Comparison of ENCODE assay signal across 9 mouse cellular contexts in the genomic region with DNA sequence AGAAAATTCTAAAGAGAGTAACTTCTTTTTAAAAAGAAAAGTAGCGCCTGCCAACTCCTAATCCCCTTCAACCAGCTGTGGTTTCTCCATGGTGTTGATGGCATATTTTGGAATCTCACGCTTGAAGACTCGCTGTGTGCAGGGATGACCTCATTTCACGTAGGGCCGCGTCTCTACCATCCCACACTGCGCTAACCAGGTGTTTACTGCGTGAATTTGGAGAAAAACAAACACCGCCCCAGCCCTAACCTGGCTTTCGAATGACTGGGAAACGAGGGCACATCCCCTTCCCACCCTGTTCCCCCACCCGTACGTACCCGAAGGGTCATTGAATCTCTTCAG. TPM values are rescaled to one million over a fixed set of nuclear protein-coding genes. Genes with fewer than 3 reads are reported as not detected.
A peak's percentile ranks its signal among the peaks of the same experiment; 100 is the strongest.
DNase-seq lines count a peak whose midpoint lies in the region; ATAC-seq and TF ChIP-seq lines count a peak whose summit lies in the region.
"Had no signal": no experiment of that assay in that cellular context is flagged by ENCODE, and none has a peak within 500 bp of the region (broad histone marks: within the 10 kb centered on the region; RNA-seq: fewer than 3 reads in every experiment).

No protein-coding gene starts in this region.

- DNase-seq in heart, postnatal 0 days (ENCODE audit: low spot score): no peak
- no peak for DNase-seq in heart, adult 11 months
- no peak for DNase-seq in hindbrain, embryonic 14.5 days (ENCODE audit: low spot score)
- no peak for DNase-seq in layer of hippocampus, postnatal 10 days (ENCODE audit: low spot score in 2 of 2)
- no peak for DNase-seq in layer of hippocampus, adult 9-11 months

- TF ChIP-seq EP300 in heart, postnatal 0 days (IDR thresholded peaks at IDR 0.05; ENCODE audit: low read depth): no peak

- no peak for TF ChIP-seq CTCF in heart, postnatal 0 days (IDR thresholded peaks at IDR 0.05; ENCODE audit: low read depth)

- H3K9me3 ChIP-seq in heart, postnatal 0 days (replicated peaks; ENCODE audit: control insufficient read depth, low read length): no peaks in the 10 kb centered on the region
- no peaks in the 10 kb centered on the region for H3K9me3 ChIP-seq in hindbrain, embryonic 14.5 days (ENCODE audit: control insufficient read depth, low read length)
- no peaks in the 10 kb centered on the region for H3K9me3 ChIP-seq in midbrain, embryonic 13.5 days

- H3K4me3 ChIP-seq in heart, postnatal 0 days (ENCODE audit: low read depth, low read length): peak overlapping the region; percentile 83
- 0 out of 2 replicates have a peak overlapping the region, but pooled peaks have one; percentile 4 for H3K4me3 ChIP-seq in brown adipose tissue, adult 24 weeks (ENCODE audit: insufficient read depth, low read depth, low read length)
- peak overlapping the region; percentile 84 for H3K4me3 ChIP-seq in hindbrain, embryonic 14.5 days (replicated peaks; ENCODE audit: low read length)
- H3K4me3 ChIP-seq in midbrain, embryonic 13.5 days (replicated peaks): peak overlapping the region; percentile 92

- peaks cover 20% of the 10 kb centered on the region for H3K4me1 ChIP-seq in heart, postnatal 0 days (ENCODE audit: control insufficient read depth, insufficient read depth)
- no peaks in the 10 kb centered on the region for H3K4me1 ChIP-seq in brown adipose tissue, adult 24 weeks (ENCODE audit: control insufficient read depth, insufficient read depth, insufficient read length, low read length)
- peaks cover 17% of the 10 kb centered on the region for H3K4me1 ChIP-seq in hindbrain, embryonic 14.5 days (replicated peaks; ENCODE audit: control insufficient read depth, insufficient read depth, low read length)
- peaks cover 35% of the 10 kb centered on the region for H3K4me1 ChIP-seq in midbrain, embryonic 13.5 days (replicated peaks)

- peak overlapping the region; percentile 36; the same call in 1 of the 2 replicates for H3K27ac ChIP-seq in heart, postnatal 0 days (ENCODE audit: low read depth)
- no peak overlapping the region for H3K27ac ChIP-seq in brown adipose tissue, adult 24 weeks (replicated peaks; ENCODE audit: low read depth, low read length)
- H3K27ac ChIP-seq in hindbrain, embryonic 14.5 days: no peak overlapping the region
- H3K27ac ChIP-seq in midbrain, embryonic 13.5 days: no peak overlapping the region

- WGBS in heart, postnatal 0 days: under 1% methylated on average over 14 of the region's 14 CpGs
- 1% methylated on average over 14 of the region's 14 CpGs for WGBS in hindbrain, embryonic 14.5 days
- 1% methylated on average over 14 of the region's 14 CpGs for WGBS in midbrain, embryonic 13.5 days

- H3K36me3 ChIP-seq in heart, postnatal 0 days (replicated peaks; ENCODE audit: control insufficient read depth, insufficient read depth, low read length): peaks cover 29% of the 10 kb centered on the region
- H3K36me3 ChIP-seq in hindbrain, embryonic 14.5 days (replicated peaks; ENCODE audit: control insufficient read depth, insufficient read depth): peaks cover 17% of the 10 kb centered on the region
- peaks cover 15% of the 10 kb centered on the region for H3K36me3 ChIP-seq in midbrain, embryonic 13.5 days

- no peaks in the 10 kb centered on the region for H3K27me3 ChIP-seq in heart, postnatal 0 days (ENCODE audit: control insufficient read depth, insufficient read depth, low read length)
- no peaks in the 10 kb centered on the region for H3K27me3 ChIP-seq in hindbrain, embryonic 14.5 days (ENCODE audit: control insufficient read depth, insufficient read depth, low read length)
- no peaks in the 10 kb centered on the region for H3K27me3 ChIP-seq in midbrain, embryonic 13.5 days
- H3K27me3 ChIP-seq: Patski had no signal

- peak overlapping the region; percentile 91 for H3K4me2 ChIP-seq in heart, postnatal 0 days (ENCODE audit: low read depth, low read length)
- peak overlapping the region; percentile 69 for H3K4me2 ChIP-seq in hindbrain, embryonic 14.5 days (replicated peaks)
- H3K4me2 ChIP-seq in midbrain, embryonic 13.5 days (replicated peaks): peak overlapping the region; percentile 75

- ATAC-seq in heart, postnatal 0 days (ENCODE audit: insufficient read depth, low read depth): peak; percentile 10
- ATAC-seq in hindbrain, embryonic 14.5 days (ENCODE audit: low FRiP score): no peak
- ATAC-seq in midbrain, embryonic 13.5 days: no peak
- no peak for ATAC-seq in cerebellum, adult (ENCODE audit: insufficient number of reproducible peaks, low FRiP score, low TSS enrichment)

- H3K9ac ChIP-seq in heart, postnatal 0 days (replicated peaks; ENCODE audit: low read depth, low read length): peak overlapping the region; percentile 64
- H3K9ac ChIP-seq in hindbrain, embryonic 14.5 days: peak overlapping the region; percentile 45; the same call in 1 of the 2 replicates
- H3K9ac ChIP-seq in midbrain, embryonic 13.5 days (replicated peaks): peak overlapping the region; percentile 55; the same call in 1 of the 2 replicates

RNA-seq across cellular contexts. Expression of gene Hmmr, which starts 0.3 kb away (rescaled TPM):
- total RNA-seq in heart, postnatal 0 days (2014; rRNA removed; ENCODE audit: low replicate concordance): 29.0 and 56.5 TPM in 2 replicates
- polyA plus RNA-seq in heart, postnatal 0 days (2015; fragmentation: Nextera tagmentation; extraction: Ambion mirVana): 18.0 and 18.1 TPM in 2 replicates
- polyA plus RNA-seq in brown adipose tissue, adult 24 weeks (2012; ENCODE audit: insufficient read depth, insufficient read length, missing spikeins): not detected in 2 replicates
- 6.9 and 7.2 TPM in 2 replicates for polyA plus RNA-seq in hindbrain, embryonic 14.5 days (2014; fragmentation: Nextera tagmentation; extraction: Ambion mirVana)
- 19.2 TPM in 2 replicates for polyA plus RNA-seq in midbrain, embryonic 13.5 days (2015; fragmentation: Nextera tagmentation; extraction: Ambion mirVana)
- total RNA-seq in layer of hippocampus, postnatal 10 days (2021): 1 to 10 TPM; 3.0 to 3.2 TPM

RNA-seq across cellular contexts. Expression of gene Nudcd2, which starts 0.5 kb away (rescaled TPM):
- 28.3 and 55.1 TPM in 2 replicates for total RNA-seq in heart, postnatal 0 days (2014; rRNA removed; ENCODE audit: low replicate concordance)
- 68.9 and 72.4 TPM in 2 replicates for polyA plus RNA-seq in heart, postnatal 0 days (2015; fragmentation: Nextera tagmentation; extraction: Ambion mirVana)
- 21.8 and 29.1 TPM in 2 replicates for polyA plus RNA-seq in brown adipose tissue, adult 24 weeks (2012; ENCODE audit: insufficient read depth, insufficient read length, missing spikeins)
- polyA plus RNA-seq in hindbrain, embryonic 14.5 days (2014; fragmentation: Nextera tagmentation; extraction: Ambion mirVana): 59.2 and 59.9 TPM in 2 replicates
- polyA plus RNA-seq in midbrain, embryonic 13.5 days (2015; fragmentation: Nextera tagmentation; extraction: Ambion mirVana): 90.0 and 90.3 TPM in 2 replicates
- 10 to 100 TPM; 24.1 to 25.0 TPM for total RNA-seq in layer of hippocampus, postnatal 10 days (2021)

RNA-seq across cellular contexts. Expression of gene Ccng1, which starts 22.1 kb away (rescaled TPM):
- 215 and 246 TPM in 2 replicates for total RNA-seq in heart, postnatal 0 days (2014; rRNA removed; ENCODE audit: low replicate concordance)
- polyA plus RNA-seq in heart, postnatal 0 days (2015; fragmentation: Nextera tagmentation; extraction: Ambion mirVana): 172 and 174 TPM in 2 replicates
- polyA plus RNA-seq in brown adipose tissue, adult 24 weeks (2012; ENCODE audit: insufficient read depth, insufficient read length, missing spikeins): 157 and 165 TPM in 2 replicates
- 42.9 and 53.6 TPM in 2 replicates for polyA plus RNA-seq in hindbrain, embryonic 14.5 days (2014; fragmentation: Nextera tagmentation; extraction: Ambion mirVana)
- 34.4 and 34.9 TPM in 2 replicates for polyA plus RNA-seq in midbrain, embryonic 13.5 days (2015; fragmentation: Nextera tagmentation; extraction: Ambion mirVana)
- 10 to 100 TPM; 63.1 to 71.6 TPM for total RNA-seq in layer of hippocampus, postnatal 10 days (2021)

RNA-seq across cellular contexts. Expression of gene Mat2b, which starts 38.0 kb away (rescaled TPM):
- 97.0 and 111 TPM in 2 replicates for total RNA-seq in heart, postnatal 0 days (2014; rRNA removed; ENCODE audit: low replicate concordance)
- 144 and 152 TPM in 2 replicates for polyA plus RNA-seq in heart, postnatal 0 days (2015; fragmentation: Nextera tagmentation; extraction: Ambion mirVana)
- 52.2 and 86.1 TPM in 2 replicates for polyA plus RNA-seq in brown adipose tissue, adult 24 weeks (2012; ENCODE audit: insufficient read depth, insufficient read length, missing spikeins)
- 57.4 and 62.2 TPM in 2 replicates for polyA plus RNA-seq in hindbrain, embryonic 14.5 days (2014; fragmentation: Nextera tagmentation; extraction: Ambion mirVana)
- polyA plus RNA-seq in midbrain, embryonic 13.5 days (2015; fragmentation: Nextera tagmentation; extraction: Ambion mirVana): 74.0 and 77.5 TPM in 2 replicates
- 10 to 100 TPM; 82.4 to 89.3 TPM for total RNA-seq in layer of hippocampus, postnatal 10 days (2021)

Comparison
In these comparisons a context has a peak if more than half of its experiments do, and no peak if none do; other contexts are left out.
1. H3K4me3 ChIP-seq: peak in every context shown above with its lines; median percentile 92 in midbrain, embryonic 13.5 days; 84 in hindbrain, embryonic 14.5 days; 83 in heart, postnatal 0 days; 4 in brown adipose tissue, adult 24 weeks.